ENCODE assay signal across 8 mouse cellular contexts in genomic region chr2:71580632-71581466, GRCm38 (mm10). TPM values are rescaled to one million over a fixed set of nuclear protein-coding genes. Genes with fewer than 3 reads are reported as not detected.
A peak's percentile ranks its signal among the peaks of the same experiment; 100 is the strongest.
DNase-seq lines count a peak whose midpoint lies in the region; ATAC-seq and TF ChIP-seq lines count a peak whose summit lies in the region.

No protein-coding gene starts in this region.

- no peak overlapping the region for H3K27ac ChIP-seq in MEL (ENCODE audit: control insufficient read depth, low read depth, low read length)
- H3K27ac ChIP-seq in hindbrain, embryonic 12.5 days, result no peak overlapping the region

- peak in 2 of 3 experiments; percentile 53 to 69; a peak in 5 of 6 replicates for TF ChIP-seq CTCF in MEL (IDR thresholded peaks at IDR 0.05 in 2 of 3, conservative IDR thresholded peaks at IDR 0.05 in 1 of 3; ENCODE audit: control insufficient read depth in 1 of 3, insufficient read depth in 1 of 3, low read depth in 2 of 3, low read length in 3 of 3, poor library complexity in 1 of 3, severe bottlenecking in 1 of 3)

- H3K4me2 ChIP-seq in hindbrain, embryonic 12.5 days (replicated peaks), result peak overlapping the region; percentile 86

- TF ChIP-seq RAD21 in MEL (IDR thresholded peaks at IDR 0.05; ENCODE audit: low read depth, low read length), result peak; percentile 55

- no peaks in the 10 kb centered on the region for H3K79me2 ChIP-seq in MEL (ENCODE audit: control insufficient read depth, insufficient read depth, low read length, poor library complexity)

- TF ChIP-seq EP300 in MEL (IDR thresholded peaks at IDR 0.05; ENCODE audit: low read depth in 1 of 2, low read length in 2 of 2), result no peak

- peak; percentile 82 for ATAC-seq in hindbrain, embryonic 12.5 days (ENCODE audit: low FRiP score)

- peaks cover 7 to 22% of the 10 kb centered on the region in 2 experiments; a peak in 3 of 4 replicates for H3K27me3 ChIP-seq in MEL (ENCODE audit: control insufficient read depth in 1 of 2, insufficient read depth in 2 of 2, low read length in 2 of 2)
- H3K27me3 ChIP-seq in hindbrain, embryonic 12.5 days, result peaks cover 8% of the 10 kb centered on the region; the same call in 1 of the 2 replicates

- peak overlapping the region; percentile 54 to 62 for H3K4me3 ChIP-seq in MEL (ENCODE audit: control insufficient read depth in 1 of 2, insufficient read depth in 1 of 2, low read depth in 2 of 2, low read length in 2 of 2)
- H3K4me3 ChIP-seq in hindbrain, embryonic 12.5 days, result peak overlapping the region; percentile 51

- TF ChIP-seq POLR2A in MEL (IDR thresholded peaks at IDR 0.05; ENCODE audit: control insufficient read depth in 1 of 2, insufficient read depth in 1 of 2, low read depth in 1 of 2, low read length in 2 of 2, poor library complexity in 1 of 2), result no peak

- no peaks in the 10 kb centered on the region for H3K36me3 ChIP-seq in MEL (ENCODE audit: control insufficient read depth in 1 of 2, insufficient read depth in 2 of 2, low read length in 2 of 2)
- no peaks in the 10 kb centered on the region for H3K36me3 ChIP-seq in hindbrain, embryonic 12.5 days

- DNase-seq in MEL (ENCODE audit: low read depth, low spot score), result peak; percentile 56
- DNase-seq in brain, adult 2 months (ENCODE audit: low read depth, low spot score), result peak; percentile 37
- peak; percentile 11 to 32 for DNase-seq in frontal cortex, postnatal 25 days (ENCODE audit: low spot score in 2 of 2)
- peak; percentile 48 to 54 for DNase-seq in layer of hippocampus, postnatal 36 days
- DNase-seq in lung, postnatal 36 days, result peak; percentile 49
- DNase-seq in retina, postnatal 7 days (ENCODE audit: low read depth, low spot score), result peak; percentile 33
- peak; percentile 60 to 79 for DNase-seq in urinary bladder, postnatal 36 days (ENCODE audit: low spot score in 2 of 2)

- 12% methylated on average over 50 of the region's 50 CpGs for WGBS in hindbrain, embryonic 12.5 days

- H3K9me3 ChIP-seq in MEL (replicated peaks; ENCODE audit: insufficient read depth, low read length), result no peaks in the 10 kb centered on the region
- no peaks in the 10 kb centered on the region for H3K9me3 ChIP-seq in hindbrain, embryonic 12.5 days (replicated peaks)

- peaks cover 0 to 3% of the 10 kb centered on the region in 2 experiments; a peak in 1 of 4 replicates for H3K4me1 ChIP-seq in MEL (ENCODE audit: control insufficient read depth in 1 of 2, insufficient read depth in 2 of 2, low read length in 2 of 2)
- 0 out of 2 replicates have a peak, but pooled peaks cover 4% of the 10 kb centered on the region for H3K4me1 ChIP-seq in hindbrain, embryonic 12.5 days

- H3K9ac ChIP-seq in MEL (ENCODE audit: control insufficient read depth, low read depth, low read length, poor library complexity, severe bottlenecking), result peak overlapping the region; percentile 41; the same call in 1 of the 2 replicates
- H3K9ac ChIP-seq in hindbrain, embryonic 12.5 days, result peak overlapping the region; percentile 64

TF ChIP-seq in MEL, 35 proteins besides CTCF, POLR2A, EP300 and RAD21:
- TF ChIP-seq SMC3 (IDR thresholded peaks at IDR 0.05; ENCODE audit: low read depth, low read length) (peak; percentile 53), GATA1 (IDR thresholded peaks at IDR 0.05; ENCODE audit: low read depth, low read length) (0 out of 2 replicates have a peak, but pooled peaks have one; percentile 4), E2F4 (IDR thresholded peaks at IDR 0.05; ENCODE audit: borderline replicate concordance, low read depth, low read length) (no peak)

RNA-seq across cellular contexts. Expression of gene Dlx2, which starts 34.3 kb away (rescaled TPM):
- not detected in 2 replicates for total RNA-seq in MEL (2012; rRNA removed)
- polyA plus RNA-seq in MEL (2012; ENCODE audit: insufficient read depth in 1 of 2, insufficient read length in 2 of 2, low read depth in 1 of 2, low replicate concordance in 2 of 2, missing spikeins in 1 of 2), result not detected
- 4.7 and 5.3 TPM in 2 replicates for polyA plus RNA-seq in hindbrain, embryonic 12.5 days (2016; fragmentation: Nextera tagmentation; extraction: Ambion mirVana)
- total RNA-seq in layer of hippocampus, postnatal 36 days (2021), result 1 to 10 TPM; 4.9 to 5.3 TPM

RNA-seq across cellular contexts. Expression of gene Dlx1, which starts 52.9 kb away (rescaled TPM):
- 3.4 and 3.7 TPM in 2 replicates for total RNA-seq in MEL (2012; rRNA removed)
- 10 to 100 TPM in 1 of 2 experiments, not detected in 1; 11.8 TPM for polyA plus RNA-seq in MEL (2012; ENCODE audit: insufficient read depth in 1 of 2, insufficient read length in 2 of 2, low read depth in 1 of 2, low replicate concordance in 2 of 2, missing spikeins in 1 of 2)
- polyA plus RNA-seq in hindbrain, embryonic 12.5 days (2016; fragmentation: Nextera tagmentation; extraction: Ambion mirVana), result 8.3 and 10.1 TPM in 2 replicates
- 10 to 100 TPM; 15.0 to 16.2 TPM for total RNA-seq in layer of hippocampus, postnatal 36 days (2021)
